Mouse (Mus musculus) neural tube, embryonic 12.5 days (tissue): ENCODE data around the gene Dhx37. TPM values are rescaled to one million over a fixed set of nuclear protein-coding genes. Genes with fewer than 3 reads are reported as not detected.
"Not testable (repeated sequence)": the region's sequence is repeated elsewhere in the genome, so short reads cannot be mapped to it uniquely, and the experiment has no call there.

Experiments
- ATAC-seq: fragments of 200-750 bp; cut with Nextera tagmentation; 2 replicates; pipeline ENCODE4 v1.8.0; 2017; ENCODE audit warnings: low read depth, mild to moderate bottlenecking, moderate TSS enrichment, moderate library complexity; ENCODE audit not compliant: low FRiP score
- H3K27ac ChIP-seq: fragments of 300-500 bp; sonication (generic); 2 replicates; pipeline ENCODE4 v1.5.1; 2016
- H3K27me3 ChIP-seq: fragments of 300-500 bp; sonication (generic); replicated peaks from 2 replicates; pipeline ENCODE4 v1.6.1; 2016; ENCODE audit warnings: mild to moderate bottlenecking
- H3K36me3 ChIP-seq: fragments of 300-500 bp; sonication (generic); 2 replicates; pipeline ENCODE4 v1.6.1; 2016; ENCODE audit warnings: mild to moderate bottlenecking
- H3K4me1 ChIP-seq: fragments of 300-500 bp; sonication (generic); 2 replicates; pipeline ENCODE4 v1.6.1; 2016
- H3K4me2 ChIP-seq: fragments of 300-500 bp; sonication (generic); replicated peaks from 2 replicates; pipeline ENCODE4 v1.6.1; 2016; ENCODE audit warnings: mild to moderate bottlenecking
- H3K4me3 ChIP-seq: fragments of 300-500 bp; sonication (generic); 2 replicates; pipeline ENCODE4 v1.5.1; 2016
- H3K9ac ChIP-seq: fragments of 300-500 bp; sonication (generic); 2 replicates; pipeline ENCODE4 v1.6.1; 2016; ENCODE audit warnings: mild to moderate bottlenecking
- H3K9me3 ChIP-seq: fragments of 300-500 bp; sonication (generic); 2 replicates; pipeline ENCODE4 v1.6.1; 2016; ENCODE audit warnings: mild to moderate bottlenecking
- WGBS: fragments of 180-500 bp; shearing (Covaris S2); methylation state at CpG from one replicate; pipeline ENCODE4 v1.1.7; 2016; 5-methylcytosine and 5-hydroxymethylcytosine counted together
- polyA plus RNA-seq: library from polyadenylated mRNA; unstranded; fragments of >200 nt; fragmentation: Nextera tagmentation; extraction: Ambion mirVana; gene quantifications from 2 replicates; pipeline ENCODE4 v1.2.1, GENCODE M21; 2016

Gene Dhx37
- polyA plus RNA-seq, 1 experiment from 2014 or later, result 15.6 TPM

DNA sequence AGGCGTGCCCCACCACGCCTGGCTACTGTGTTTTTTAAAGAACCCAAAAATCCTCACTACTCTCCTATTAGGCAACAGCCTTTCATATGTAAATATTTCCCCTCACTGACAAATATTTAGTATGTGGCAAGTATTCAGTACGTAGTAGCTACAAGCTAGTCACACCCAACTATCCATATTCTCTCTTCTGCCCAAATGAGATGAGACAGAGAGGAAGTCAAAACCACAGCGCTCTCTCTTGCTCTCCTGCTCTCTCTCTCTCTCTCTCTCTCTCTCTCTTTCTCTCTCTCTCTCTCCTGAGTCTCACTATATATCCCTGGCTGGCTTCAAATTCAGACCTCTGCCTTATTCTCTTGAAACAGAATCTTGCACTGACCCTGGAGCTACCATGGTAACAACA is 10.6 kb upstream of the Dhx37 start:
- 92% methylated on average over 4 of the region's 4 CpGs for WGBS
- H3K4me2 ChIP-seq, result no peak overlapping the region
- no peak overlapping the region for H3K4me3 ChIP-seq
- no peak for ATAC-seq
- no peaks in the 10 kb centered on the region for H3K36me3 ChIP-seq
- peaks cover 28% of the 10 kb centered on the region for H3K4me1 ChIP-seq
- no peak overlapping the region for H3K27ac ChIP-seq
- 0 out of 2 replicates have a peak overlapping the region, but pooled peaks have one; percentile 3 for H3K9ac ChIP-seq
- H3K9me3 ChIP-seq, result no peaks in the 10 kb centered on the region
- no peaks in the 10 kb centered on the region for H3K27me3 ChIP-seq

DNA sequence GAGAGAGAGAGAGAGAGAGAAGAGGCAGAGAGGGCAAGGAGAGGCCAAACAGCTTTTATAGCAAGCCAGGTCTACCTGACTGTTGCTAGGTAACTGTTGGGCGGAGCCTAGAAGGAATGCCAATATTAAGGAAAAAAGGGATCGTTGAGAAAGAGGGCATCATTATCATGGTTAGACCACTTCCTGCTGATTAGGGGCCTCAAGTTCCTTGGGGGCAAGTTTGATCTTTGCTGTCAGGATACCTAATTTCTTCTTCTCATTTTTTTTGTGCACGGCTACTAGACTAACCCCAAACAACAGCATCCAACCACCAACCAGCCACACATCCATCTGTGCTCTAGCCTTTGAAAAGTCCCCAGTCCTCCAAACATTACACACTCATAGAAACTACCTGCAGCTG is 10.0 kb upstream of the Dhx37 start:
- no peaks in the 10 kb centered on the region for H3K9me3 ChIP-seq
- WGBS, result 78% methylated on average over 3 of the region's 3 CpGs
- H3K4me1 ChIP-seq, result peaks cover 28% of the 10 kb centered on the region
- no peak overlapping the region for H3K9ac ChIP-seq
- no peak overlapping the region for H3K4me2 ChIP-seq
- H3K4me3 ChIP-seq, result no peak overlapping the region
- no peak for ATAC-seq
- no peaks in the 10 kb centered on the region for H3K36me3 ChIP-seq
- H3K27me3 ChIP-seq, result no peaks in the 10 kb centered on the region
- H3K27ac ChIP-seq, result no peak overlapping the region

DNA sequence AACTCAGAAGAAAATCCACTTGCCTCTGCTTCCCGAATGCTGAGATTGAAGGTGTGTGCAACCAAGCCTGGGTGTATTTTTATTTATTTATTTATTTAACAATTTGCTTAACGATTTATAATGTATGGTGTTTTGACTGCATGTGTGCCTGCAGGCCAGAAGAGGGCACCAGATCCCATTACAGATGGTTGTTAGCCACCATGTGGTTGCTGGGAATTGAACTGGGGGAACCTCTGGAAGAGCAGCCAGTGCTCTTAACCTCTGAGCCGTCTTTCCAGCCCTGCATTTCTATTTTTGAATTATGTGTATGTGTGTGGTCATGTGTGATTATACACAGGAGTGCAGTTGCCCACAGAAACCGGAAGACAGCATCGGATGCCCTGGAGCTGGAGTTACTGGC is 9.4 kb upstream of the Dhx37 start:
- WGBS, result 89% methylated on average over 5 of the region's 5 CpGs
- H3K4me3 ChIP-seq, result no peak overlapping the region
- no peak overlapping the region for H3K27ac ChIP-seq
- H3K4me1 ChIP-seq, result peaks cover 28% of the 10 kb centered on the region
- no peaks in the 10 kb centered on the region for H3K27me3 ChIP-seq
- no peaks in the 10 kb centered on the region for H3K9me3 ChIP-seq
- no peak for ATAC-seq
- no peak overlapping the region for H3K4me2 ChIP-seq
- no peaks in the 10 kb centered on the region for H3K36me3 ChIP-seq
- no peak overlapping the region for H3K9ac ChIP-seq

DNA sequence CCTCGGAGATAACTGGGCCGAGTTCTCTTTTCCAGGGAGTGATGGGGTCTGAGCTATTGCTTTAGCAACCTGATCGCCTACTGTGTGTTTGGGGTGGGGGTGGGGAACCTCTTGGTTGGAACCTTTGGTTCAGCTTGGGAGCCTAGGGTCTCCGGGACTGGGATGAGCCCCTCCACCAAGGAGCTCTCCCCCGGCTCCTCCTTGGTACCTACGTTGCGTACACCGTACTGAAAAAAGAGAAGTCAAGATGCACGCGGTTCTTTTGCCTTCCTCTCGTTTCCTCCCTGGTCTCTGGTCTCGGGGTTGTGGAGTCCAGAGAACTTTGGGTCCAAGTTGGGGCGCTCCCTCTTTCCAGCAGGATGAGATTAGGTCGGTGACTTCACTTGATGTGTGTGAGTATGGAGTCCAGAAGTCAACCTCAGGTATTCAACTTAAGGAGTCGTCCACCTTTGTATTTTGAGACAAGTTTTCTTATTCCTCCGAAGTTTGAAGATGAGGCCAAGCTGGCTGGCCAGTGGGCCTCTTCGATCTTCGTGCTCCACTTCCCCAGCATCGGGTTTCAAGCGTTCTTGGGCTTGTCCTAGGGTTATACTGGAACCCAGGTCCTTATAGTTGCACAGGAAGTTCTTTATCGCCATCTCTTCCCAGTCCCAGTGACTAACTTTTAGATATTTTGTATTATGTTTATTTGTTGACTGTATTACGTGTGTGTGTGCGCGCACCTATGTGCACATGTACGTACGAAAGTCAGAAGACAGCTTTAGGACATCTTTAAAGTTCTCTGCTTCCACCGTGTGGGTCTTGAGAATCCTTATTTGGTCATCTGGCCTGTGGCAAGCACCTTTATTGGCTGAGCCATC is 8.4 kb upstream of the Dhx37 start:
- Histone ChIP-seq H3K9ac (peak overlapping the region; percentile 90), H3K36me3 (no peaks in the 10 kb centered on the region), H3K4me1 (peaks cover 28% of the 10 kb centered on the region), H3K4me2 (peak overlapping the region; percentile 87), H3K9me3 (no peaks in the 10 kb centered on the region), H3K4me3 (peak overlapping the region; percentile 92), H3K27ac (peak overlapping the region; percentile 57; the same call in 1 of the 2 replicates), H3K27me3 (no peaks in the 10 kb centered on the region)
- WGBS, result 24% methylated on average over 27 of the region's 27 CpGs
- ATAC-seq, result 0 out of 2 replicates have a peak, but pooled peaks have one; percentile 3

DNA sequence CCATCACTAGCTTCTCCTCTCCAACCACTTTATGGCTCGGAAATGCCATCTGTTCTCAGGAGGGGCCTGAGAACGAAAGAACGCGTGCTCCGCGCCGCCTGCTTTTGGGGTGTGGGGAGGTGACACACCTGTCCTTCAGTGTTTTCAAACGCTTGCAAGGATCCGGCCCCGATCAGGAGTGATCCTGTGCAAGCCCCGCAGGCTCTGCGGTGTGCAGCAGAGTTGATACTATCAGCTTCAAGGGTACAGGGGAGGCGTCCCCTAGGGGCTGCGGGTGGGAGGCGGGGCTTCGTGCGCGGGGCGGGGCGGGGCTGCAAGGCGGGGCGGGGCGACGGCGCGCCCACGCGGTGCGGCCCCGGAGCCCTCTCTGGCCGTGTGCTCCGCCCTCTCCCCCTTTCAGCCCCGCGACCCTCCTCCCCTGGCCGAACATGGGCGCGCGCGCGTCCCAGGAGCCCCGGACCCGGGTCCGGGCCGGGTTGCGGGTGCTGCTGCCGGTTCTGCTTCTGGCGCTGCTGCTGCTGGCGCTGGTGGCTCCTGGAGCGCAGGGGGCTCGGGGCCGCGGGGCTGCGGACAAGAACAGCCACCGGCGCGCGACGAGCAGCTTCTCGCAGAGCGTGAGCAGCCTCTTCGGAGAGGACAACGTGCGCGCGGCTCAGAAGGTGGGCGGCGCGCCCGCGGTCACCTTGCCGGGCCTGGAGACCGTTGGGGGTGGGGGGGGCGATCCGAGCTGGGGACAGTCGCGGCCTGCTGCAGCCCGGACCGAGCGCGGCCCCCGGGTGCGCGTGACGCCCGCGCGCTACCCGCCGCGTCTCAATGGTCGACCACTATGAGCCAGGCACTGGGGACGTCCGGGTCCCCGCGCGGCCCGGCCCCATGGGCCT is 7.6 kb upstream of the Dhx37 start, which contains the start of gene Bri3bp:
Gene Bri3bp, plus strand, starts transcription at position 335 of the 881 bp plus-strand sequence.
- peak within 1 kb of the TSS; percentile 90 for H3K9ac ChIP-seq
- peaks cover 28% of the 10 kb centered on the region for H3K4me1 ChIP-seq
- under 1% methylated on average over 97 of the region's 97 CpGs for WGBS
- peak within 1 kb of the TSS; percentile 87 for H3K4me2 ChIP-seq
- H3K27me3 ChIP-seq, result no peaks in the 10 kb centered on the region
- peak within 1 kb of the TSS; percentile 57; the same call in 1 of the 2 replicates for H3K27ac ChIP-seq
- no peaks in the 10 kb centered on the region for H3K9me3 ChIP-seq
- ATAC-seq, result peak; percentile 90
- peak within 1 kb of the TSS; percentile 92 for H3K4me3 ChIP-seq
- no peaks in the 10 kb centered on the region for H3K36me3 ChIP-seq

DNA sequence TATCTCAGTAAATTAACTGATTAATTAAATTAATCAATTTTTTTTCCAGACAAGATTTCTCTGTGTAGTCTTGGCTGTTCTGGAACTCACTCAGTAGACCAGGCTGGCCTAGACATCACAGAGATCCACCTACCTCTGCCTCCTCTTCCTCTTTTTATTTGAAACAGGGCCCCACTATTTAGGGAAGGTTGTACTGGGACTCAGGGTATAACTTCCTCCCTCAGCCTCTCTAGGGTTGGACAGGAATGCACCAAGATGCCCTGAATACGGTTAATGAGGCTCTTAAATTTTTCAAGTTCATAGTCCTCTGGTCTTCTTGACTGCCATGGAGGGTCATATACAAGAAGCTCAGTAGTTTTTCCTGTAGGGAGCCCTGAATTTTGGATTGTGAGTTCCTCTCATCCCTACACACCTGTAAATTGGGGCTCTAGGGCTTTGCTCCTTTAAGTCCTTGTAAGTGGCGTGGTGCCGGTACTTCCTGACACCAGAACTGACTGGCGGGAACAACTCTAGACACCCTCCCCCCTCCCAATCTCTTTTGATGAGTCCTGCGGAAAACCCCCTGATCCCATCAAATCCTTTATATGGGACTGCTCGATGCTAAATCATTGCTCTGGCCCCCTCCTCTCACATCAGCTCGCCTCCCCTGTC is 6.8 kb upstream of the Dhx37 start:
- H3K27ac ChIP-seq, result no peak overlapping the region
- WGBS, result 3% methylated on average over 7 of the region's 7 CpGs
- H3K36me3 ChIP-seq, result no peaks in the 10 kb centered on the region
- peaks cover 24% of the 10 kb centered on the region for H3K4me1 ChIP-seq
- no peaks in the 10 kb centered on the region for H3K9me3 ChIP-seq
- H3K9ac ChIP-seq, result peak overlapping the region; percentile 90
- peak overlapping the region; percentile 87 for H3K4me2 ChIP-seq
- ATAC-seq, result peak; percentile 38
- no peaks in the 10 kb centered on the region for H3K27me3 ChIP-seq
- H3K4me3 ChIP-seq, result peak overlapping the region; percentile 92

DNA sequence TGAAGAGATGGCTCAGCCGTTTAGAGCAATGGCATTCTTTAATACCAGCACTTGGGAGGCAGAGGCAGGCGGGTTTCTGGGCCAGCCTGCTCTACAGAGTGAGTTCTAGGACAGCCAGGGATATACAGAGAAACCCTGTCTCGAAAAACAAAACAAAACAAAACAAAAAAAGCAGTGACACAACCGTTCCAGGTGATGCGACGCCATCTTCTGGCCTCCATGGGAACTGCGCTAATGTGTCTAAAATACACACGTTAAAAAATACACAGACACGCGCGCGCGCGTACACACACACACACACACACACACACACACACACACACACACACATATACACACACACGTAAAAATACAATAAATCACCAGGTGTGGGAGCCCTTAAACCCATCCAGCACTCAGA is 426 bp upstream of the Dhx37 start:
- H3K4me2 ChIP-seq, result peak overlapping the region; percentile 86
- not testable (repeated sequence) for H3K4me1 ChIP-seq, H3K9me3 ChIP-seq, H3K9ac ChIP-seq, ATAC-seq, H3K27ac ChIP-seq, H3K27me3 ChIP-seq
- H3K4me3 ChIP-seq, result peak overlapping the region; percentile 92
- 55% methylated on average over 15 of the region's 15 CpGs for WGBS
- peaks cover 24% of the 10 kb centered on the region for H3K36me3 ChIP-seq

DNA sequence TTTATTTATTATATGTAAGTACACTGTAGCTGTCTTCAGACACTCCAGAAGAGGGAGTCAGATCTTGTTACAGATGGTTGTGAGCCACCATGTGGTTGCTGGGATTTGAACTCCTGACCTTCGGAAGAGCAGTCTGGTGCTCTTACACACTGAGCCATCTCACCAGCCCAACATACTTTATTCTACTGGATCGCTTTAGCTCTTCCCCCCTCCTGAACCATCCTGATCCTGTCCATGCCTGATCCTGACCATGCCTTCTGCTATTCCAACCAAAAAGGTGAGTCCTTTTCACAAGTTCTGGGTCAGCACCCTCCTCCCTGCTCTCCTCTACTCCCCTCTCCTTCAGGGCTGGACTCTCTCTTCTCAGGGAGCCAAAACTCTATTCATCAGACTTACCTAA is 1.6 kb downstream of the Dhx37 start:
- Histone ChIP-seq H3K36me3 (peaks cover 44% of the 10 kb centered on the region), H3K4me2 (0 out of 2 replicates have a peak overlapping the region, but pooled peaks have one; percentile 86)
- ATAC-seq, H3K9ac ChIP-seq, H3K4me3 ChIP-seq, H3K9me3 ChIP-seq, H3K27me3 ChIP-seq, H3K27ac ChIP-seq, H3K4me1 ChIP-seq: not testable (repeated sequence)
- WGBS, result 95% methylated on average over 2 of the region's 2 CpGs

DNA sequence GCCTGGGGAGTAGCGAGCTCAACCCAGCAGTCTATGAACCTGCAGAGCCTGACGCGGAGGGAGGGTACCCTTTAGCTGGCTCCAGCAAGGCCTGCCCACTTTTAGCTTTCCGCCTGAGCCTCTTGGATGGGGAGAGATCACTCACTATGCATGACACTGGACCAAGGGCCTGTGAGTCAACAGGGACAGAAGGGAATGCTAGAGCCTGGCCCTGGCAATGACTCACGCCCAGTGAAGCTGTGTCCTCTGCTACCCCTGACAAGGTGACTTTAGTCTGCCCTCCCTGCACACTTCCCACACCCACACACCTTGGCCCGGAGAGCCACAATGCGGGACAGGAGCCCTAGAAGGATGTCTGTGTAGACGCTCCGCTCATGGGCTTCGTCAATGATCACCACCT is 7.6 kb downstream of the Dhx37 start:
- Histone ChIP-seq H3K4me2 (no peak overlapping the region), H3K9me3 (no peaks in the 10 kb centered on the region), H3K27ac (no peak overlapping the region), H3K9ac (no peak overlapping the region), H3K4me1 (no peaks in the 10 kb centered on the region), H3K27me3 (no peaks in the 10 kb centered on the region), H3K36me3 (peaks cover 100% of the 10 kb centered on the region), H3K4me3 (no peak overlapping the region)
- WGBS, result 95% methylated on average over 10 of the region's 10 CpGs
- ATAC-seq, result no peak

DNA sequence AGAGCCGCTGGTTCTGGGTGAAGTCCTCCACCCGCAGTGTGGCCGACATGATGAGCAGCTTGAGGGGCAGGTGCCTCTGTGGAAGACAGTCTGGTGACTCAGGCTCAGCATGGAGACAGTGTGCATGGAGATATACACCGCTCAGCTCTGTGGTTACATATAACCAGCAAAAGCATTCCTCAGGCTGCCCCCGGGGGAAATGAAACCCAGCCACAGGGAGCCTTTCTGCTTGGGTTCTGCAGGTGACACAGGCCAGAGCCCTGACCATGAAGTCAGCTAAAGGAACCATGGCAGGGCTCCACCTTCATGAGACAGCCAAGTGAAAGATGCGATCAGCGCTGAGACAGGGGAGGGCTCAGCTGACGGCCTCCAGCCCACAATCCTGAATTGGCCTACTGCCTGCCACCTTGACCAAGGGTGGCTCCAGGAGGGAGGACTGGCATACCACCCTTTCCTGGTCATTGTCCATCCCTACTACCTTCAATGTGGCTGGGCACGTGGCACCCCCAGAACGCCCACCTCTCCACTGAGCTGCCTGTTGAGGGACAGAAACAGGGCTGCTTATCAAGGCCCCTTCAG is 8.1 kb downstream of the Dhx37 start:
- H3K4me3 ChIP-seq, result no peak overlapping the region
- H3K9me3 ChIP-seq, result no peaks in the 10 kb centered on the region
- no peak overlapping the region for H3K4me2 ChIP-seq
- 92% methylated on average over 10 of the region's 10 CpGs for WGBS
- ATAC-seq, result no peak
- H3K4me1 ChIP-seq, result no peaks in the 10 kb centered on the region
- no peak overlapping the region for H3K27ac ChIP-seq
- no peaks in the 10 kb centered on the region for H3K27me3 ChIP-seq
- peaks cover 100% of the 10 kb centered on the region for H3K36me3 ChIP-seq
- H3K9ac ChIP-seq, result no peak overlapping the region

DNA sequence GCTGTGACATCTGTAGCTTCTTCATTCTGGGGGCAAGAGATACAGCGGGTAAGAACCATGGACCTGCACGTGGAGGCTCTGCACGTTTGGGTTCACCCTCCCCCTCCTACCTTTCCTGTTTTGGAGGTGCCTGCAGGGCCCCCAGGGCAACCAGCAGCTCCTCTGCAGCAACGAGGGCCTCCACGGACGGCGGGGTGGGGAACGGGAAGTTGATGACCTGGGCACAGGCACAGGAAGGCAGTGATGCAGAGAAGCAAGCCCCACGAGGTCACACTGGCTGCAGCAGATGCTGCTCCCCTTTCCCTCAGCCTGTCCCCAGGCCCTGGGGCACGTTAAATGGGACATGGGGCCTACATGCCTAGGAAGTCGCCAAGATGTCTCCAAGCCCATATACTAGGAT is 14.8 kb downstream of the Dhx37 start:
- Histone ChIP-seq H3K27ac (no peak overlapping the region), H3K9me3 (no peaks in the 10 kb centered on the region), H3K36me3 (peaks cover 97% of the 10 kb centered on the region), H3K27me3 (no peaks in the 10 kb centered on the region), H3K4me3 (no peak overlapping the region), H3K4me2 (no peak overlapping the region), H3K9ac (no peak overlapping the region), H3K4me1 (no peaks in the 10 kb centered on the region)
- WGBS, result 86% methylated on average over 11 of the region's 11 CpGs
- no peak for ATAC-seq
